Mouse (Mus musculus) lung, postnatal 10 days (tissue): ENCODE data around the gene Serinc5.

Source experiments
- DNase-seq: peaks from one replicate; pipeline ENCODE4 v3.0.0; 2021

Gene Serinc5

GRCm38 (mm10) chr13:92751726-92752565 is 141.1 kb downstream of the Serinc5 start:
- peak; percentile 88 for DNase-seq

- no peak for DNase-seq
Measured at GRCm38 (mm10) chr13:92753676-92754075, 142.8 kb downstream of the Serinc5 start.

- DNase-seq = no peak
Measured at GRCm38 (mm10) chr13:92755036-92755435, 144.1 kb downstream of the Serinc5 start.

- DNase-seq = no peak
Measured at GRCm38 (mm10) chr13:92757972-92758585, 147.2 kb downstream of the Serinc5 start.

- DNase-seq = no peak
Measured at GRCm38 (mm10) chr13:92759096-92759495, 148.2 kb downstream of the Serinc5 start.

GRCm38 (mm10) chr13:92760519-92760918 is 149.6 kb downstream of the Serinc5 start:
- no peak for DNase-seq
